Mouse (Mus musculus): Measurements from ENCODE around the gene Gopc. TPM values are rescaled to one million over a fixed set of nuclear protein-coding genes. Genes with fewer than 3 reads are reported as not detected.
"Not testable (repeated sequence)": the region's sequence is repeated elsewhere in the genome, so short reads cannot be mapped to it uniquely, and the experiment has no call there.

The Gopc gene
- total RNA-seq, 2 experiments from 2014 or later, result 12.1 to 13.4 TPM

DNA sequence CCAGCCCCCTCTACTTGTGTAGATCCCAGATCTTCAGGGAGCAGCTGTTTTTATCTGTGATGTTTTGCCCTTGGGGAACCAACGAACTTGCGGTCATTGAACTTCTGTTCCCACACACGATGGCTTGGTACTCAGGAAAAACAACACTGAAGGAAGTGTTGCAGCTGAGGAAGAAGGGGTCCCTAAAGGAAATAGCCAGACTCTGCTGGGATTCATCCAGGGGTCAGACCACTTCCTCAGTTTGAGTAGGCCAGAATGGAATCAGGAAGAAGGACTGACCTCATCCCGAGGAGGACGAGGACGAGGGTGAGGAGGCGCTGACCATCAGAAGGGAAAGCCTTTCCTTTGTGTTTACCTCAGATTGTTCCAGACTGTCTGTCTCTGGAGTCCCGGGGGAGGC, 72.7 kb downstream of the Gopc start:
- peak; percentile 42 to 59 for DNase-seq
- intact Hi-C loops (cut with DNase I), result loop anchor here (2.0 kb wide), 2 partner anchors 14 to 30 kb away; no protein-coding TSS in a partner anchor

DNA sequence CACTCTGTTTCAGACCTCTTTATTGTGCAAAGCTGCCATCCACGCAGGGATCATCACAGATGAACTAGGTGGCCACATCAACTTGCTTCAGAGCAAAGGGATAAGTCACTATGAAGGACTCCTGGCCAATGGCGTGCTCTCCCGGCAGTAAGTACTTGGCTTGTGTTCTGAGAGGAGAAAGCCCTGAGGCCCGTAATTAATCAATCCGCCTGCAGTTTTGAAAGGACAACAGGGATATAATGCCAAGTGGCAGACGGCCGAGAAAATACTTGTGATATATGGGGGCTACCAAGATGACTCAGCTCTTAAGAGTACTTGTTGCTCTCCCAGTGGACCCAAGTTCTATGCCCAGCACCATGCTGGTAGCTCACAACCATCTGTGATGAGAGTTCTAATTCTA, 77.3 kb downstream of the Gopc start:
- intact Hi-C loops (cut with DNase I), result no loop called here
- no peak for DNase-seq

GRCm38 (mm10) chr10:52302271-52302670, 79.7 kb downstream of the Gopc start:
- no peak for DNase-seq
- intact Hi-C loops (cut with DNase I), result no loop called here

DNA sequence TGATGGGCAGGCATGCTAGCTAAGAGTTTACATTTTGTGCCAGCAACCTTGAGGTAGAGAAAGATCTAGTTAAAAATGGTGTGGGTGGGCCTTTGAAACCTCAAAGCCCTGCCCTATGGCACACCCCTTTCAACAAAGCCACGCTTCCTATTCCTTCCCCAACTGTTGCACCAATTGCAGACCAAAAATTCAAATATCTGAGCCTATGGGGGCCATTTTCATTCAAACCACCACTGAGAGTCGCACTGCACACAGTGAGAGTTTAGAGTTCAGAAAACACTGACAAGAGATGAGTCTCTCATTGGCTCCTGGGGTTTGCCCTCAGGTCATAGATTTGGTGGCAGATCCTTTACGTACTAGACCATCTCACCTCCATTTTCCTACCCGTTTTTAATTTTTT, 80.2 kb downstream of the Gopc start:
- intact Hi-C loops (cut with DNase I), result no loop called here
- DNase-seq, result no peak

- DNase-seq; intact Hi-C loops (cut with DNase I): not testable (repeated sequence)
These were observed 83.4 kb downstream of the Gopc start for GRCm38 (mm10) chr10:52298568-52298967.

- intact Hi-C loops (cut with DNase I), result loop anchor here (2.0 kb wide), 2 partner anchors 13 to 21 kb away; no protein-coding TSS in a partner anchor
- no peak for DNase-seq
These were observed 86.0 kb downstream of the Gopc start for GRCm38 (mm10) chr10:52295934-52296333.

GRCm38 (mm10) chr10:52293921-52294577, 87.9 kb downstream of the Gopc start:
- no peak for DNase-seq
- intact Hi-C loops (cut with DNase I), result loop anchor here (2.0 to 5.0 kb wide), 3 partner anchors 15 to 62 kb away; partner anchors contain the start of gene Dcbld1

- intact Hi-C loops (cut with DNase I), result loop anchor here (5.0 kb wide), 1 partner anchor 60 kb away; the partner anchor contains the start of gene Dcbld1
- DNase-seq, result not testable (repeated sequence)
These were observed 89.5 kb downstream of the Gopc start for GRCm38 (mm10) chr10:52292391-52292790.

DNA sequence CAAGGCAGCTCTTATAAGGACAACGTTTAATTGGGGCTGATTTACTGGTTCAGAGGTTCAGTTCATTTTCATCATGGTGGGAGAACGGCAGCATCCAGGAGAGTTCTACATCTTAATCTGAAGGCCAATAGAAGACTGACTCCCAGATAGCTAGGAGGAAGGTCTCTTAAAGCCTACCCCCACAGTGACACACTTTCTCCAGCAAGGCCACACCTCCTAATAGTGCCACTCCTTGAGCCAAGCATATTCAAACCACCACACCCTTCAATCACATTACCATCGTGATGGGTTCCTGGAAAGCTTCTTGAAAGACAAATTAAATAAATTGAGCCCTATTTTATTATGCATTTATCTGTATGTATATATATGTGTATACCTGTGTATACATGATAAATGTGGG, 92.7 kb downstream of the Gopc start:
- no peak for DNase-seq
- intact Hi-C loops (cut with DNase I), result no loop called here

GRCm38 (mm10) chr10:52287852-52288533, 93.9 kb downstream of the Gopc start:
- intact Hi-C loops (cut with DNase I), result no loop called here
- no peak for DNase-seq

Other genes starting within 250 kb of the Gopc start
- under 1 TPM in 1 of 2 experiments, not detected in 1; 0.03 TPM for gene Ros1, start 186.9 kb downstream of the Gopc start, total RNA-seq (2021)
- 1 to 10 TPM; 3.7 to 3.8 TPM for gene Dcbld1, start 148.5 kb downstream of the Gopc start, total RNA-seq (2021)
- not detected for gene Gm26741, start 23.4 kb downstream of the Gopc start, total RNA-seq (2021)
- gene Nepn, start 6.8 kb upstream of the Gopc start, total RNA-seq (2021), result under 1 TPM; 0.53 to 0.65 TPM
- gene Nus1, start 35.4 kb upstream of the Gopc start, total RNA-seq (2021), result 10 to 100 TPM; 28.9 to 33.6 TPM